Mouse (Mus musculus) spleen, adult 2 months (tissue): ENCODE measurements around the gene Polr2i. TPM values are rescaled to one million over a fixed set of nuclear protein-coding genes. Genes with fewer than 3 reads are reported as not detected.
"Not testable (repeated sequence)": the region's sequence is repeated elsewhere in the genome, so short reads cannot be mapped to it uniquely, and the experiment has no call there.

Experiments used
- DNase-seq, 2 experiments: peaks; one replicate each; pipeline versions ENCODE4 v3.0.0 to v3.0.0-alpha.2; 2012 to 2021; ENCODE audit warnings: low spot score in 2 of 2, low read depth in 1 of 2
- H3K27ac ChIP-seq: fragments of 200-500 bp; 2 replicates; pipeline ENCODE4 v1.5.1; 2012; ENCODE audit warnings: low read length, inconsistent platforms; ENCODE audit not compliant: insufficient read depth
- H3K27me3 ChIP-seq: fragments of 200-500 bp; 2 replicates; pipeline ENCODE4 v1.6.1; 2012; ENCODE audit warnings: mild to moderate bottlenecking, moderate library complexity, low read length, inconsistent platforms; ENCODE audit not compliant: control insufficient read depth, insufficient read depth
- H3K36me3 ChIP-seq: fragments of 200-500 bp; 2 replicates; pipeline ENCODE4 v1.6.1; 2012; ENCODE audit warnings: mild to moderate bottlenecking, low read length, inconsistent platforms; ENCODE audit not compliant: control insufficient read depth, insufficient read depth
- H3K4me1 ChIP-seq: fragments of 200-500 bp; 2 replicates; pipeline ENCODE4 v1.6.1; 2011; ENCODE audit warnings: inconsistent platforms; ENCODE audit not compliant: control insufficient read depth, insufficient read depth, insufficient read length
- H3K4me3 ChIP-seq: fragments of 200-500 bp; 2 replicates; pipeline ENCODE4 v1.5.1; 2011; ENCODE audit warnings: mild to moderate bottlenecking, inconsistent platforms; ENCODE audit not compliant: insufficient read depth, insufficient read length; ENCODE audit errors: extremely low read depth
- CTCF ChIP-seq: fragments of 200-500 bp; IDR thresholded peaks from 2 replicates; pipeline ENCODE4 v1.5.1; 2011; ENCODE audit warnings: mild to moderate bottlenecking, inconsistent platforms; ENCODE audit not compliant: insufficient read depth, insufficient read length, insufficient replicate concordance; ENCODE audit errors: extremely low read depth
- POLR2A ChIP-seq: fragments of 200-500 bp; IDR thresholded peaks from 2 replicates; pipeline ENCODE4 v1.6.1; 2011; ENCODE audit warnings: low read depth, low read length, inconsistent platforms
- WGBS: fragments of 180-500 bp; shearing (Covaris S2); methylation state at CpG from one replicate; pipeline ENCODE4 v1.1.7; 2018; 5-methylcytosine and 5-hydroxymethylcytosine counted together
- polyA plus RNA-seq: library from polyadenylated mRNA; depleted of rRNA; stranded (reverse); fragments of >200 nt; gene quantifications from 2 replicates; pipeline ENCODE4 v1.2.3, GENCODE M21; 2012

Polr2i gene
- polyA plus RNA-seq, 1 experiment, result 51.5 TPM

DNA sequence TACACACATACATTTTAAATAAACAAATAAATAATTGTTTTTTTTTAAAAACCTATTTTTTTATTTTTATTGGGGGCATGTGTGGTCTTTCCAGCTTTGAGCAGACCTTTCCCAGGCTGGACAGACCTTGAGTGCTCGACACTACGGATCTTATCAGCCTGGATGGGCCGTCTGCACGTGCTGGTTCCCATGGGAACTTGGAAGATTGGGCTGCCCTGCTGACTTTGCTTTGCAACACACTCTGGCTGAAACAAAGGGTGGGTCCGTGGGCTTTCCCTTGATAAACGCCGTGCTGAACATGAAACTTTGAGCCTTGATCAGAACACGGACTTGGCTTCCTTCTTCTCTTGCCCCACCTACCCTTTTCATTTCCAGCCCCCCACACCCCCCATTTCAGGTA, 27.4 kb upstream of the Polr2i start:
- DNase-seq, result no peak
- Histone ChIP-seq H3K36me3 (no peaks in the 10 kb centered on the region), H3K27me3 (no peaks in the 10 kb centered on the region), H3K27ac (no peak overlapping the region), H3K4me1 (no peaks in the 10 kb centered on the region), H3K4me3 (peak overlapping the region; percentile 15; the same call in 1 of the 2 replicates)
- TF ChIP-seq POLR2A, result no peak
- no peak for TF ChIP-seq CTCF
- 62% methylated on average over 8 of the region's 8 CpGs for WGBS

DNA sequence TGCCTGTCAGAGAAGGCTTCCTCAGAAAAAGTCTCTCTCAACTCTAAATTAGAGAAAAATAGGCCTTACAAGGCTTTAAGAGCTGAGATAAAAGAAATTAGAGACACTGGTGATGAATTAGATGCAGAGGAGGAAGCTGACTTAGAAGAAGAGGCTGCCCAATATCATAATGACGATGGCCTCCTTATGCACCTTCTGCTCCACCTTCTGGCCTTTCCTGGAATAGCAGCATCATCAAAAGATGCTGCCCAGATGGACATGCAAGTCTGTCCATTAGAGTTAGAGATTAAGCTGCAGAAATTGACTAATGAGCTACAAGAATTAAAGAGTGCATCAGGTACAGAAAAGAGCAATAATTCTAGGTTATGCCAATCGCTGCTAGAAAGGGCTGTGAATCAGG, 26.4 kb upstream of the Polr2i start:
- 3% methylated on average over 2 of the region's 2 CpGs for WGBS
- H3K4me1 ChIP-seq, result no peaks in the 10 kb centered on the region
- no peak overlapping the region for H3K27ac ChIP-seq
- no peaks in the 10 kb centered on the region for H3K36me3 ChIP-seq
- no peak overlapping the region for H3K4me3 ChIP-seq
- H3K27me3 ChIP-seq, result no peaks in the 10 kb centered on the region
- peak in 1 of 2 experiments; percentile 61 for DNase-seq
- TF ChIP-seq POLR2A (no peak), CTCF (peak; percentile 65; the same call in 1 of the 2 replicates)

DNA sequence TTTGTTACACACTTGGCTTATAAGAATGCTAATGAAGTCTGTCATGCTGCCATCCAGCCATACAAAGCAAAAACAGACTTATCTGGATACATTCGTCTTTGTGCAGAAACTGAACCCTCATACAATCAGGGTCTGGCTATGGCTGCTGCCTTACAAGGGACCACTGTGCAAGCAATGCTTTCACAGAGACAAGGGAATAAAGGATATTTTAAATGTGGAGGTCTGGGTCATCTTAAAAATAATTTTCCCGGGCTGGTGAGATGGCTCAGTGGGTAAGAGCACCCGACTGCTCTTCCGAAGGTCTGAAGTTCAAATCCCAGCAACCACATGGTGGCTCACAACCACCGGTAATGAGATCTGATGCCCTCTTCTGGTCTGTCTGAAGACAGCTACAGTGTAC, 25.4 kb upstream of the Polr2i start:
- 51% methylated on average over 5 of the region's 5 CpGs for WGBS
- not testable (repeated sequence) for H3K27ac ChIP-seq, H3K27me3 ChIP-seq

DNA sequence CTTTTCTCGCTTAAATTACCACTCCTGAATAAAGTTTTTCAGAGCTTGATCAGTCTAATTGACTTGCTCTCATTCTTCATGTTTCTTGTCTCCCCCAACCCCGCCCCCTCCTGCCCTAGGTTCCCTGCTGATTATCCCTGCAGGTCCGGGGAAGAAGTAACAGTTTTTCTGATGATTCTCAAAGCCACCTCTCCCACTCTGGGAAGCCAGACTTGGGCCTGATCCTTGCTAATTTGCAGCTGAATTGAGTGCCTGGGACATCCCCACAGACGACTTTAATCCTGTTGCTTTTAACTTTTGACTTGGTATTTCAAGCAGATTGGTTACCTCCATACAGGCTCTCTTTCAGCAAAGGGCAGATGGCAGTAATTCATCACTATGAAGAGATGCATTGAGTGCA, 20.7 kb upstream of the Polr2i start:
- no peak for TF ChIP-seq CTCF
- no peak for TF ChIP-seq POLR2A
- Histone ChIP-seq H3K36me3 (no peaks in the 10 kb centered on the region), H3K27me3 (no peaks in the 10 kb centered on the region), H3K4me1 (no peaks in the 10 kb centered on the region), H3K4me3 (no peak overlapping the region), H3K27ac (no peak overlapping the region)
- DNase-seq, result no peak
- WGBS, result 62% methylated on average over 4 of the region's 4 CpGs

More for the DNA sequence above, 25.4 kb upstream of the Polr2i start:
- H3K4me1 ChIP-seq, DNase-seq, H3K36me3 ChIP-seq, H3K4me3 ChIP-seq: not testable (repeated sequence)

DNA sequence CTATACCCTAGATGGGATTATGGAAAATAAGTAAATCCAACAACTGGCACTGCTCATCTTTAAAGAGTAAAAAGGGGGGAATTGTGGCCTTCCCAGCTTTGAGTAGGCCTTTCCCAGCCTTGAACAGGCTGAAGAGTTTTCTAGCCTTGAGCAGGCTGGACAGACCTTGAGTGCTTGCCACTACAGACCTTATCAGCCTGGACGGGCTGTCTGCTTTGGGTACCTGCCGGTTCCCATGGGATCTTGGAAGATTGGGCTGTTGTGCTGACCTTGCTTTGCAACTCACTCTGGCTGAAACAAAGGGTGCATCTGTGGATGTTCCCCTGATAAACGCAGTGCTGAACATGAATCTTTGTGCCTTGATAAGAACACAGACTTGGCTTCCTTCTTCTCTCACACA, 17.9 kb upstream of the Polr2i start:
- H3K4me1 ChIP-seq, result peaks cover 1% of the 10 kb centered on the region; the same call in 1 of the 2 replicates
- no peak overlapping the region for H3K27ac ChIP-seq
- H3K36me3 ChIP-seq, result no peaks in the 10 kb centered on the region
- H3K27me3 ChIP-seq, result no peaks in the 10 kb centered on the region
- H3K4me3 ChIP-seq, result no peak overlapping the region
- no peak for DNase-seq
- 79% methylated on average over 3 of the region's 3 CpGs for WGBS
- TF ChIP-seq POLR2A (no peak), CTCF (no peak)

DNA sequence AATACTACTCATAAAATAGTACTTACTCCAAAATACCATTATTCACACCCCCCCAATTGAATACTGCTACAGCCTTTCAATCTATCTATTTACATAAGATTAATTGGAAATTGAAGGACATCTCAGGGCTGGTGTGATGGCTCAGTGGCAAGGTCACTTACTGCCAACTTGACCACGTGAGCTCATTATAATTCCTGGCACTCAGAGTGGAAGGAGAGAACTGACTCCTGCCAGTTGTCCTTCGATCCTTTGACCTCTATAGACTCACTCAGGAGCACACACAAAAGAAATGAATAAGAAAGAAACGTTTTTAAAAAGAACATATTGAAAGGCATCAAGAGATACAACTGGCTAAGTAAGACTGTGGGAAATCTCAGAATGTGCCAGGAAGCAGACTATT, 15.9 kb upstream of the Polr2i start:
- H3K4me1 ChIP-seq, result peaks cover 5% of the 10 kb centered on the region; the same call in 1 of the 2 replicates
- TF ChIP-seq POLR2A, result no peak
- no peak for TF ChIP-seq CTCF

DNA sequence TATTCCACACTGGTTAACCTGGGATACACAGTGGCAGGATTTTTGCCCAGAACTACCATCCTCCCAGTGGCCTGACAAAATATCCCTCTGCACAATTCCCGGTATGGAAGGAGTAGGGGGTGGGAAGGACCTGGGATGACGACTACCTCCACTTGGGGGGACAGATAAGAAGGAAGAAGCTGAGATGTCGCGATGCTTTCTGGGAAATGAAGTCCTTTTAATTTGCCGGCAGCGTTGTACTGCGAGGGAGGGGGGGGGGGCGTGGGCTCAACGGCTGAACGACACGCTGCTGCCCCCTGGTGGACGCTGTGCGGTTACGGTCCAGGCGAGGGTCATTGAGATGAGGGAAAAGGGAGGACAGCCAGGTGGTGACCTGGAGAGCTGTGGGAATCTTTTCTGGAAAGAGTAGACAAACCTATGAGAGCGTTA, 15.0 kb upstream of the Polr2i start:
- 3% methylated on average over 15 of the region's 16 CpGs for WGBS
- DNase-seq, result peak; percentile 67 to 69
- Histone ChIP-seq H3K4me3 (peak overlapping the region; percentile 3; the same call in 1 of the 2 replicates), H3K4me1 (peaks cover 5% of the 10 kb centered on the region; the same call in 1 of the 2 replicates), H3K27me3 (no peaks in the 10 kb centered on the region), H3K27ac (no peak overlapping the region), H3K36me3 (no peaks in the 10 kb centered on the region)
- TF ChIP-seq CTCF (peak; percentile 90), POLR2A (no peak)

More for the DNA sequence above, 15.9 kb upstream of the Polr2i start:
- Histone ChIP-seq H3K36me3 (no peaks in the 10 kb centered on the region), H3K27ac (no peak overlapping the region), H3K4me3 (no peak overlapping the region), H3K27me3 (no peaks in the 10 kb centered on the region)
- 95% methylated on average over 3 of the region's 3 CpGs for WGBS
- DNase-seq, result no peak
